Mouse (Mus musculus) thymus, postnatal 36 days (tissue): Measurements from ENCODE around the gene Sp6.

Source experiments
- DNase-seq, 2 experiments: peaks; one replicate each; pipeline ENCODE4 v3.0.0; 2022; ENCODE audit warnings: mixed read lengths in 2 of 2

Sp6 gene

GRCm38 (mm10) chr11:97013121-97013670, at the start of gene Sp6:
Gene Sp6 (plus strand): TSS chr11:97013394.
- DNase-seq = no peak

- DNase-seq = peak; percentile 82 to 85
Measured at GRCm38 (mm10) chr11:96963580-96963979, 49.6 kb upstream of the Sp6 start.

- DNase-seq = no peak
Measured at GRCm38 (mm10) chr11:96966172-96966571, 47.0 kb upstream of the Sp6 start.

- peak; percentile 56 to 64 for DNase-seq
Measured at GRCm38 (mm10) chr11:96966914-96967543, 46.2 kb upstream of the Sp6 start.

GRCm38 (mm10) chr11:96967544-96968269, 45.5 kb upstream of the Sp6 start:
- DNase-seq = peak in 1 of 2 experiments; percentile 22

GRCm38 (mm10) chr11:96968476-96968875, 44.7 kb upstream of the Sp6 start:
- no peak for DNase-seq

GRCm38 (mm10) chr11:96969280-96969722, 43.9 kb upstream of the Sp6 start:
- DNase-seq = no peak

GRCm38 (mm10) chr11:96969746-96970145, 43.4 kb upstream of the Sp6 start:
- DNase-seq = no peak

- DNase-seq = no peak
Measured at GRCm38 (mm10) chr11:96970341-96970740, 42.9 kb upstream of the Sp6 start.

GRCm38 (mm10) chr11:96972906-96973305, 40.3 kb upstream of the Sp6 start:
- no peak for DNase-seq

- DNase-seq = no peak
Measured at GRCm38 (mm10) chr11:96973426-96973964, 39.7 kb upstream of the Sp6 start.

GRCm38 (mm10) chr11:96974813-96975212, 38.4 kb upstream of the Sp6 start:
- DNase-seq = no peak

- no peak for DNase-seq
Measured at GRCm38 (mm10) chr11:96975511-96976378, 37.4 kb upstream of the Sp6 start.

GRCm38 (mm10) chr11:96976379-96976687, 36.9 kb upstream of the Sp6 start:
- DNase-seq = no peak

GRCm38 (mm10) chr11:96976911-96977591, 36.1 kb upstream of the Sp6 start:
- DNase-seq = peak; percentile 90 to 92

- peak; percentile 97 to 99 for DNase-seq
Measured at GRCm38 (mm10) chr11:96977606-96978400, 35.4 kb upstream of the Sp6 start.

GRCm38 (mm10) chr11:96978401-96979246, 34.6 kb upstream of the Sp6 start:
- DNase-seq = peak in 1 of 2 experiments; percentile 54

- DNase-seq = no peak
Measured at GRCm38 (mm10) chr11:96979329-96979728, 33.9 kb upstream of the Sp6 start.

GRCm38 (mm10) chr11:96980021-96980420, 33.2 kb upstream of the Sp6 start:
- no peak for DNase-seq

- DNase-seq = no peak
Measured at GRCm38 (mm10) chr11:96981461-96981860, 31.7 kb upstream of the Sp6 start.
